Mouse (Mus musculus): Measurements from ENCODE around the gene Ganc.

GRCm38 (mm10) chr2:120468011-120468410 lies 64.3 kb downstream of the Ganc start:
- TF ChIP-seq CTCF (IDR thresholded peaks at IDR 0.05; ENCODE audit: extremely low read depth, insufficient read depth, low read length) (no peak), POLR2A (IDR thresholded peaks at IDR 0.05; ENCODE audit: extremely low read depth, insufficient read depth, low read length) (no peak)
